Mouse (Mus musculus) forebrain, embryonic 11.5 days (tissue): ENCODE results near the gene Dhrs4. TPM values are rescaled to one million over a fixed set of nuclear protein-coding genes. Genes with fewer than 3 reads are reported as not detected.

Source experiments
- ATAC-seq: fragments of 200-750 bp; cut with Nextera tagmentation; replicated peaks from 2 replicates; pipeline ENCODE4 v1.8.0; 2017; ENCODE audit warnings: moderate TSS enrichment; ENCODE audit not compliant: low FRiP score
- DNase-seq: peaks from one replicate; pipeline ENCODE4 v3.0.0-alpha.2; 2017; ENCODE audit warnings: low spot score
- H3K27ac ChIP-seq: fragments of 300-500 bp; sonication (generic); 2 replicates; pipeline ENCODE4 v1.5.1; 2014; ENCODE audit warnings: low read depth, low read length
- H3K27me3 ChIP-seq: fragments of 300-500 bp; sonication (generic); 2 replicates; pipeline ENCODE4 v1.6.1; 2014; ENCODE audit warnings: mild to moderate bottlenecking, low read length, mixed read lengths; ENCODE audit not compliant: control insufficient read depth, insufficient read depth
- H3K36me3 ChIP-seq: fragments of 300-500 bp; sonication (generic); 2 replicates; pipeline ENCODE4 v1.6.1; 2014; ENCODE audit warnings: mild to moderate bottlenecking, low read length, moderate library complexity, mixed read lengths; ENCODE audit not compliant: control insufficient read depth, insufficient read depth
- H3K4me1 ChIP-seq: fragments of 300-500 bp; sonication (generic); replicated peaks from 2 replicates; pipeline ENCODE4 v1.6.1; 2014; ENCODE audit warnings: low read length, mixed read lengths; ENCODE audit not compliant: control insufficient read depth, insufficient read depth
- H3K4me2 ChIP-seq: fragments of 300-500 bp; sonication (generic); 2 replicates; pipeline ENCODE4 v1.6.1; 2014; ENCODE audit warnings: low read depth, mild to moderate bottlenecking, low read length, moderate library complexity, mixed read lengths; ENCODE audit not compliant: severe bottlenecking
- H3K4me3 ChIP-seq: fragments of 300-500 bp; sonication (generic); 2 replicates; pipeline ENCODE4 v1.5.1; 2014; ENCODE audit warnings: low read depth, low read length
- H3K9ac ChIP-seq: fragments of 300-500 bp; sonication (generic); 2 replicates; pipeline ENCODE4 v1.6.1; 2014; ENCODE audit warnings: low read length
- H3K9me3 ChIP-seq: fragments of 300-500 bp; sonication (generic); 2 replicates; pipeline ENCODE4 v1.6.1; 2016; ENCODE audit warnings: low read length, mixed read lengths; ENCODE audit not compliant: control insufficient read depth
- WGBS: fragments of 180-500 bp; shearing (Covaris S2); extraction: QIAGEN DNeasy Blood & Tissue Kit; methylation state at CpG from one replicate; pipeline ENCODE4 v1.1.7; 2014; 5-methylcytosine and 5-hydroxymethylcytosine counted together
- polyA plus RNA-seq: library from polyadenylated mRNA; unstranded; fragments of >200 nt; fragmentation: Nextera tagmentation; extraction: Ambion mirVana; gene quantifications from 2 replicates; pipeline ENCODE4 v1.2.1, GENCODE M21; 2014

Dhrs4 gene
- 30.2 and 36.5 TPM in 2 replicates for polyA plus RNA-seq

- 0 out of 2 replicates have a peak, but pooled peaks cover 2% of the 10 kb centered on the region for H3K4me1 ChIP-seq
- H3K36me3 ChIP-seq: no peaks in the 10 kb centered on the region
- ATAC-seq (peak; percentile 96), DNase-seq (peak; percentile 88)
- peak within 1 kb of the TSS; percentile 78 for H3K9ac ChIP-seq
- H3K27ac ChIP-seq: peak within 1 kb of the TSS; percentile 68
- WGBS: under 1% methylated on average over 38 of the region's 38 CpGs
- H3K9me3 ChIP-seq: no peaks in the 10 kb centered on the region
- no peaks in the 10 kb centered on the region for H3K27me3 ChIP-seq
- H3K4me2 ChIP-seq: peak within 1 kb of the TSS; percentile 68
- peak within 1 kb of the TSS; percentile 53 for H3K4me3 ChIP-seq
Measured at GRCm38 (mm10) chr14:55478651-55479599, at the start of gene Dhrs4. Dhrs4 (plus strand) TSS chr14:55478758.

GRCm38 (mm10) chr14:55430255-55430654 lies 48.3 kb upstream of the Dhrs4 start:
- Histone ChIP-seq H3K9ac (no peak overlapping the region), H3K36me3 (no peaks in the 10 kb centered on the region), H3K9me3 (no peaks in the 10 kb centered on the region), H3K4me3 (no peak overlapping the region), H3K4me1 (no peaks in the 10 kb centered on the region), H3K27ac (no peak overlapping the region), H3K27me3 (no peaks in the 10 kb centered on the region), H3K4me2 (no peak overlapping the region)
- no peak for ATAC-seq
- no peak for DNase-seq
- WGBS: 92% methylated on average over 4 of the region's 4 CpGs

GRCm38 (mm10) chr14:55433052-55433451 lies 45.5 kb upstream of the Dhrs4 start:
- Histone ChIP-seq H3K36me3 (no peaks in the 10 kb centered on the region), H3K9ac (no peak overlapping the region), H3K9me3 (no peaks in the 10 kb centered on the region), H3K27ac (no peak overlapping the region), H3K4me3 (no peak overlapping the region), H3K4me2 (no peak overlapping the region), H3K27me3 (no peaks in the 10 kb centered on the region), H3K4me1 (no peaks in the 10 kb centered on the region)
- 95% methylated on average over 1 of the region's 1 CpGs for WGBS
- ATAC-seq: no peak
- no peak for DNase-seq

- no peaks in the 10 kb centered on the region for H3K27me3 ChIP-seq
- no peak overlapping the region for H3K4me2 ChIP-seq
- no peaks in the 10 kb centered on the region for H3K36me3 ChIP-seq
- H3K9me3 ChIP-seq: no peaks in the 10 kb centered on the region
- no peak overlapping the region for H3K27ac ChIP-seq
- ATAC-seq (no peak), DNase-seq (no peak)
- no peak overlapping the region for H3K9ac ChIP-seq
- H3K4me3 ChIP-seq: no peak overlapping the region
- H3K4me1 ChIP-seq: no peaks in the 10 kb centered on the region
- 90% methylated on average over 3 of the region's 3 CpGs for WGBS
Measured at GRCm38 (mm10) chr14:55434825-55435224, 43.7 kb upstream of the Dhrs4 start.

GRCm38 (mm10) chr14:55437118-55437517 lies 41.4 kb upstream of the Dhrs4 start:
- 90% methylated on average over 8 of the region's 8 CpGs for WGBS
- no peaks in the 10 kb centered on the region for H3K9me3 ChIP-seq
- ATAC-seq: no peak

GRCm38 (mm10) chr14:55438193-55438784 lies 40.3 kb upstream of the Dhrs4 start:
- Histone ChIP-seq H3K9me3 (no peaks in the 10 kb centered on the region), H3K9ac (no peak overlapping the region), H3K4me1 (no peaks in the 10 kb centered on the region), H3K4me3 (no peak overlapping the region), H3K4me2 (no peak overlapping the region), H3K27ac (no peak overlapping the region), H3K27me3 (no peaks in the 10 kb centered on the region), H3K36me3 (no peaks in the 10 kb centered on the region)
- ATAC-seq (no peak), DNase-seq (peak; percentile 80)
- WGBS: 38% methylated on average over 6 of the region's 6 CpGs

More at GRCm38 (mm10) chr14:55437118-55437517, 41.4 kb upstream of the Dhrs4 start:
- no peak for DNase-seq
- Histone ChIP-seq H3K36me3 (no peaks in the 10 kb centered on the region), H3K27ac (no peak overlapping the region), H3K9ac (no peak overlapping the region), H3K4me1 (no peaks in the 10 kb centered on the region), H3K27me3 (no peaks in the 10 kb centered on the region), H3K4me3 (no peak overlapping the region), H3K4me2 (no peak overlapping the region)

- H3K4me2 ChIP-seq: no peak overlapping the region
- no peaks in the 10 kb centered on the region for H3K27me3 ChIP-seq
- H3K9me3 ChIP-seq: no peaks in the 10 kb centered on the region
- no peaks in the 10 kb centered on the region; the same call in 1 of the 2 replicates for H3K36me3 ChIP-seq
- H3K4me1 ChIP-seq: no peaks in the 10 kb centered on the region
- no peak overlapping the region for H3K9ac ChIP-seq
- H3K27ac ChIP-seq: no peak overlapping the region
- 87% methylated on average over 2 of the region's 2 CpGs for WGBS
- H3K4me3 ChIP-seq: no peak overlapping the region
- DNase-seq (no peak), ATAC-seq (no peak)
Measured at GRCm38 (mm10) chr14:55457693-55458092, 20.9 kb upstream of the Dhrs4 start.

- no peak overlapping the region for H3K27ac ChIP-seq
- no peak overlapping the region for H3K4me2 ChIP-seq
- no peaks in the 10 kb centered on the region for H3K9me3 ChIP-seq
- H3K27me3 ChIP-seq: no peaks in the 10 kb centered on the region
- ATAC-seq (no peak; the same call in 1 of the 2 replicates), DNase-seq (peak; percentile 83)
- H3K4me1 ChIP-seq: no peaks in the 10 kb centered on the region
- no peak overlapping the region for H3K4me3 ChIP-seq
- H3K9ac ChIP-seq: no peak overlapping the region
- H3K36me3 ChIP-seq: no peaks in the 10 kb centered on the region; the same call in 1 of the 2 replicates
- 28% methylated on average over 10 of the region's 10 CpGs for WGBS
Measured at GRCm38 (mm10) chr14:55458273-55458672, 20.3 kb upstream of the Dhrs4 start.
